Mouse (Mus musculus) lung, postnatal 10 days (tissue): ENCODE measurements around the gene Lcorl.
"Not testable (repeated sequence)": the region's sequence is repeated elsewhere in the genome, so short reads cannot be mapped to it uniquely, and the experiment has no call there.

Experiments
- DNase-seq: peaks from one replicate; pipeline ENCODE4 v3.0.0; 2021

Gene Lcorl

DNA sequence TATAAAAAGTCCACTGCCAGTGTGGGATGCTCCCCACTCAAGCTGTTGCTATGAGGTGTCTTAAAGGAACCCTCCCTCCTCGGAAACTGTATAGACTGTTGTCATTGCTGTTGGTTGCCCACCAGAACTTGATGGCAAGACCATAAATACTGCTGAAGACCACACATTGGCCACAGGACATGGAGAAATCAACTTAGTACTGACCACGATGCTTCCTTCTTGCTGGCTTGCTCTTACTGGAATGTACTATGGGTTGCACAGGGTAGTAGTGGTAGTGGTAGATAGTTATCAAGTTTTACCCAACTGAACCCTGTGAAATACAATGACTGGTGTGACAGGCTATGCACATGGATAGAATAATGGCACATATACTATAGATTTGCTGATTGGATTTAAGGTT, 150.6 kb downstream of the Lcorl start:
- no peak for DNase-seq

DNA sequence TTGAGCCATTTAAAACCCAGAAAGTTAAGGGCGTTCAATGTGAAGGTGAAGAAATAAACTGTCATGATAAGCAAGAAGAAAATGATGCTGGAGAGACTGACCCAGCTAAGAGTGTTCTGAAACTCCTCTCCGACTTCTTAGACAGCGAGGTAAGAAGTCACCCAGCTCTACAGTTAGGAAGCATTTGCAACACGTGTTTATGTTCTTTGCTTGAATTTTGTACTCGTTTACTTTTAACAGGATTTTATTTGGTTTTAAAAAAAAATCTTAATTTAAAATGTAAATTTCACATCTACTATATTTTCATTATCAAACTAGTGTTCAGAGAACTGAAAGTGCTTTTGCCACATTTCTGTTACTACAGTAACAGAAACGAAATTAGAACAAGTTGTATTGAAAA, 165.7 kb downstream of the Lcorl start:
- DNase-seq = no peak

DNA sequence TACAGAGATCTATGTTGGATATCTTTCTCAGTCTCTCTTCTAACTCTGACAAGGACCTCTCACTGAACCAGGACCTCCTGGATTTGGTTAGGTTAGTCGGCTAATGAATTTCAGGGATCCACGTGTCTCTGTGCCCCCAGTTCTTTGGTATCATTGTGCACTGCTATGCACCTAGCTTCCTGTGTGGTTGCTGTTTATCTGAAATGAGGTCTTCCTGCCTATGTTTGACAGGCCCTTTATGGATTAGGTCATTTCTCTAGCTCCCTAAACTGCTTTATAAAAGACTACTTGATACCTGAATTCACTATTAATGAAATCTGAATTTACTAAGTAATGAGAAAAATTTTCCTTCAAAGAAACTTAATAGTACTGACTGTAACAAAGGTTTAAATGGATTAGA, 166.6 kb downstream of the Lcorl start:
- DNase-seq = no peak

DNA sequence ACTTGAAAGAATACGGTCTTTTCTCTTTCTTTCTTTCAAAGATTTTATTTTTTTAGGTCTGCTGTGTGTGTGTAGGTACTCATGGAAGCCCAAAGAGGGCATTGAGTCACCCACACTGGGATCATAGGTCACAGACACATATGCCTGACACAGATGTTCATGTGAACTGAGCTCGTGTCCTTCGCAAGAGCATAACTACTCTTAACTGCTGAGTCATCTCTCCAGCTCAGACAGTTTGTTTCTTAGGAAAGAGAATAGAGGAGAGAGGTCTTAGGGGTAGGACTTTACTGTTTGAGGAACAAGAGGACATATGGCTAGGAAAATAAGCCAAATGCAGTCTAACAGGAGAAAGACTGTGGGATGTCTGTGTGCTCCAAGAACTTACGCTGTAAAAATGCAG, 168.3 kb downstream of the Lcorl start:
- DNase-seq = no peak

DNA sequence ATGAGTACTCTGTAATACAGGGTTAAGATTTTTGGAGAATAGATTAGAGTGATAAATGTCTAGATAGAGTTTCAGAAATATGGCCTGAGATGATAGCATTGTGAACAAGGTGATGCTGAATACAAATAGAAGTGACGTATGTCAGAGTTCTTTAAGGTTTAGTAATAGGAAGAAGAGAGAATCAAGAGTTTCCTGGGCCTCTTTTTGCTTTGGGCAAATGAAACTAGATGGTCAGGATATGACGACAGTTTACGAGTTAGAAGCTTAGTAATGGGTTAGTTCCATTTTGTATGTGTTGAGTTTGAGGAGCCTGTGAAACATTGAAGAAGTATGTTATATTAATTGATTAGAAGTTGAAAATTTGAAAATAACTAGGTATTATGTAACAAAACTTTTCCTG, 171.2 kb downstream of the Lcorl start:
- no peak for DNase-seq

DNA sequence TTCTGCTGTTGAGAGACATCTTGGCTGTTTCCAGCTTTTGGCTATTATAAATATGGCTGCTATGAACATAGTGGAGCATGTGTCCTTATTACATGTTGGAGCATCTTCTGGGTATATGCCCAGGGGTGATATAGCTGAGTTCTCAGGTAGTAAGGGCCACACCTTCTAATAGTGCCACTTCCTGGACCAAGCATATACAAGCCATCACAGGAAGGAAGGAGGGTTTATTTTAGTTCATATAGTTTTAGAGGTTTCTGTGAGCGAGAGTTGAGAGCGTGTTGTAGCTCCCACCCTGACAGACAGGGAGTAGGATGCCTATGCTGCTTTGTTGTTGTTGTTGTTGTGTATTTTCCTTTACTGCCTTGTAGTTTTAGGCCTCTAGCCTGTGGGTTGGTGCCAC, 172.2 kb downstream of the Lcorl start:
- DNase-seq = no peak

DNA sequence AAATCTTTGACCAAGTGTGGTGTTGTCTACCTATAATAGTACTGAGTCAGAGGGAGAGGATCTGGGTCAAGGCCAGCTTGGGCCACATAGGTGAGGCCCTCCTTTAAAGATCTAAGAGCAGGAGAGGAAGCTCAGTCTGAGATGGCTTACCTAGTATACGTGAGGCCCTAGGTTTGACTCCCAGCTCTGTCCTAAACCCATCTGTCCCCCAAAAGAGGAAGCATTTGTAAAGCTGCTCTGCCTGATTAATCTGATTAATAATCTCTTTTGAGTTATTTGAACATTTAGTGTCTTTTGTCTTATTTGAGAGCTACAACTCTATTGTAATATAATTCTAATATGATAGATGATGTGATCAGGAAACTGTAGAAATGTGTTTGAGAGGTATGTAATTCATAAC, 174.0 kb downstream of the Lcorl start:
- DNase-seq = no peak

DNA sequence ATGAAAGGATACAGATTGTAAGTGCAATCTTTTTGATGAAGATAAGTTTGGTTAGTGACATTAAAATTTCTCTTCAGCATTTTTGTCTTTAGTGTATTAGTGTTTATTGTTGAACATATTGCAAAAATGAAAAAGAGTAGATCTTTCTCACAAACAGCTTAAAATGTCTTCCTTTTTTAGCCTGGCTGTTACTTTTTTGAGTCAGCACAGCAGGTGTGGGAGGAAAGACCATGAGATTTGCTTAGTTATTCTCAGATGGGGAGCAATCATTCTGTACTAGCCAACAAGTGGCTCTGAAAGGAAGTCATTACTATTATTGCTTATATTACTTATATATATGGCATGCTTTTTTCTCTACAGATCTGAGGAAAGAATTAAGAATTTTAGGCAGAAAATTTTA, 177.5 kb downstream of the Lcorl start:
- no peak for DNase-seq

DNA sequence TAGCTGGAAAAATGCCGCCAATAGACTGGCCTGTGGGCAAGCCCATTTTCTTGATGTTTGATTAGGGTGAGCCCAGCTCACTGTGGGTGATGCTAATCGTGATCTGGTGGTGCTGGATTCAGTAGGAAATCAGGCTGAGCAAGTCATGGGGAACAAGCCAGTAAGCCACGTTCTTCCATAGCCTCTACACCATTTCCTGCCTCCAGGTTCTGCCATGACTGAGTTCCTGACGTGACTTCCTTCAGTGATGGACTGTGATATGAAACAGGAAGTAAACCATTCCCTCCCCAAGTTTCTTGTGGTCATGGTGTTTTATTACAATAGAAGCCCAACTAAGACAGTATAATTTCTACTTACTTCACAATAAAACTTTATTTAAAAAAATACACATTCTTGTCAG, 179.8 kb downstream of the Lcorl start:
- DNase-seq = no peak

DNA sequence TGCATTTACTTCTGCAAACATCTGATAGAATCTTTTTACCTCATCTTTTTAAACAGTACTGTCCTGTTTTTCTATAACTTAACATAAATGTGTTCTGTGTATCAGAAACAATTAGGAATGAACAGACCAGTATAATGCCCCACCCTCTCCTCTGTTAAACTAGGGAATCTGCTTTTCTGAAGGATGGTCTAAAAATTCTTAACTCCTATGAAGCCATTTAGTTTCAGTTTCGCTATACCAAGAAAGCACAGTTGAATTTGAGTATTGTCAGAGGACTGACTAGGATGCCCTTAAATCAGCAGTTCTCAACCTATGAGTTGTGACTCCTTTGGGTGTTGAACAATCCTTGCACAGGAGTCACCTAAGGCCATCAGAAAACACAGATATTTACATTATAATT, 182.4 kb downstream of the Lcorl start:
- no peak for DNase-seq

DNA sequence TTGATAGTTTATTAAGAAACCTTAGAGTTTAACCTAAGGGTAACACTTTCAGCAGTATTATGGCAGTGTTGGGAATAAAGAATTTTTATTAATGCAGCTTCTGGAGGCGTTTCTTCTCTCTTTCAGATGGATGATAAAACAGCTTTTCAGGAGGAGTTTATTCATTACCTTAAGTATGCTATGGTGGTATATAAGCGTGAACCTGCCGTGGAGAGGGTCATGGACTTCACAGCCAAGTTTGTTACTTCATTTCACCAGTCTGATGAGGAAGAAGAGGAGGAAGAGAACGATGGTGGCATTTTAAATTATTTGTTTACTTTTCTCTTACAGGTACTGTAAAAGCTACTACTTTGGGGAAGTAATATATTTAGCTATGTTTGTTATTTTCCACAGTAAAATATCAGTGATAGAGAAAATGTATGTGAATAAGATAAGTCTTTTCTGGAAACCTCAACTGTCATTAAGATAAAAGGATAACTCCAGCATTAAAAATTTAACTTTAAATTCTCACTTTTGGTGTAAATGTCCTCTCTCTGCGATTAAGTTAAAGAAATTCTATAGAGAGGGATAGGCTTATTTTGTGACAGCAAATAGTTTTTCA, 186.4 kb downstream of the Lcorl start:
- no peak for DNase-seq

DNA sequence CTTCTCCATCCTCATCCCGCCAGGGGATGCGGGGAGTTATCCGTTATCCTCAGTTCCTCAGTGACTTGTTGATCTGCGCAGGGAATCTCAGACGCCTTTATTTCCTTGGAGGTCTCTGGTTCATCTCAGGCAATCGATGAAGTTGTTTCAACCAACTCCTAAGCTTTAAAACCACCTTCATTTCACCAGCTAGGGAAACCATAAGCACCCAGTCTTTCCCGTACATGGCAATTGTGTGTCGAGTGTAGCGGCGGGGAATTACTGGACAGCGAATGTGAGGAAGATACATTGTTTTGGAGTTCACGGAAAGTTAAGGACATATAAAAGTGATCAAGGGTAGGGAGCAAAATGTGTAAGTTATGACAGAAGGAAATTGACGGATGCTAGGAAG, 187.1 kb downstream of the Lcorl start:
- no peak for DNase-seq

DNA sequence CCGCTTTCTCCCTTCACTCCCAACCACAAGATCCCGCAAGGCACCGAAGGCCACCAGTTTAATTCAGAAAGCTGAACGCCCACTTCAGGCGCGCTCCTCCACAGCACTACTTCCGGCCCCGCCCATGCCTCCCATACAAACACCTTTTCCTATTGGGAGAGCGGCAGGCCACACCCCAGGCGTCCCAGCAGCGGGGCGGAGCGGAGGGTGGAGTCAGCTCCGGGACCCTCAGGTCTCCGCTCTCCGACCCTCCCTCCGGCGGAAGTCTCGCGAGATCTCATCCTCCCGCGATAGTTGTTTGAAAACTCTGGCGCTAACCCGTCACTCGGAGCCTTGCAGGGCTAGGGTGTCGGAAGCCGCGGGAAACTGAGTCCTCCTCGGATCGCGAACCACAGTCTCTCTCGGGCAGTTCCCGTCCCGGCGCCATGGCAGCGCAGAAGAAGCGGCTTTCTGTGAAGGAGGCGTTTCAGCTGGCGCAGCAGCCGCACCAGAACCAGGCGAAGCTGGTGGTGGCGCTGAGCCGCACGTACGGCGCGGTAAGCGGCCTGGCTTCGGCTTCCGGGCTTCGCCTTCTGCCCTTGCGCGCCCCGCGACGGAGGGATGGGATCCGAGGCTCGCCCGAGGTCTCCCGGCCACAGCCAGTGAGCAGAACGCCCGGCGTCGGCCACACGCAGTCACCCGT, 187.7 kb downstream of the Lcorl start, which contains the start of gene Ncapg:
Gene Ncapg (plus strand): TSS at position 322 of the 682 bp plus-strand sequence.
- DNase-seq = peak; percentile 100

DNA sequence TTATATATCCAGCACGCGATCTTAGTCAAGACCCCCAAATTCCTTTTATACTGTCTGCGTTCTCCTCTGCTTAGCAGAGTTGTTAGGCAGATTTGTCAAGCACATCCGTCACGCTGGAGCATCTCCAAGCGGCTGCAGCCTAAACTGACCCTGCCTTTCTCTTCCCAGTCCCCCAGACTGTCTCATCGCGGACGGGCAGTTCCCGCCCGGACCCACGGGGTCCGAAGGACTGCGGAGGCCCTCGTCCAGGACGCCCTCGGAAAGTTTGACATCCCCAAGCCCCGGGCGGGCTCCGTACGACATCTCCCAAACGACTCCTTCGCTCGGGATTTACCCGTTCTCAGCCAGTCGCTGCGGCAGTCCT, 188.2 kb downstream of the Lcorl start:
- DNase-seq = no peak

DNA sequence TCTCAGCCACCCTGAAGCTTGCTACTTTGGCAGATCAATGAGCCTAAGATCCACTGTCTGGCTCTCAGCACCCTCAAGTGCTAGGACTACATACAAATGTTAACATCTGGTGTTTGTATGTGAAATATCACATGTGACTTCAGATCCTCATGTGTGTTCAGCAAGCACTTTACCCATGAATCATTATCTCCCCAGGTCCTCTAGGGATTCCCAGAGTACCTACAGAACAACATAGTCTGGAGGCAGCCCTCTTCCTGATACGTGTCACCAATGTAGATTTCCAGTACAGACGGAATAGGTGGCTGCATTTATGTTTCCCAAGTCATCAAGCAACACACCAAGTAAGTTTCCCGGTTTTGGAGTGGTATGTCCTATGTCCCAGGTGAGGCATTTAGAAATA, 188.6 kb downstream of the Lcorl start:
- no peak for DNase-seq

DNA sequence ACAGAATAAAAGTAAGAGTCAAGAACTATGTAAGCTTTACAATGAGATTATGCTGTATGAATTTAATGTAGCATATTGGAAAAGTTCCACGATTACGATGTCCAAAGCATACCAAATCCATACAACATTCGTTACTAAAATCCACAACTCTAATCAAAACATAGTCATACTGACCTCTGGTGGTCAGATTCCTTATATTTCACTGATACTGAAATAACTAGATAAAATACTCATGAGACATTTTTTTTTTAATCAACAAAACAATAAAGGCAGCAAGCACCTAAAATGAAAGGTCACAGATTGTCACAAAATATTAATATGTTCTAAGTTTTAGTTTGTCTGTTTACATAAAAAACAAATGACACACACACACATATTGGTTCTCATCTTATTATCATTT, 189.1 kb downstream of the Lcorl start:
- DNase-seq = peak; percentile 16

DNA sequence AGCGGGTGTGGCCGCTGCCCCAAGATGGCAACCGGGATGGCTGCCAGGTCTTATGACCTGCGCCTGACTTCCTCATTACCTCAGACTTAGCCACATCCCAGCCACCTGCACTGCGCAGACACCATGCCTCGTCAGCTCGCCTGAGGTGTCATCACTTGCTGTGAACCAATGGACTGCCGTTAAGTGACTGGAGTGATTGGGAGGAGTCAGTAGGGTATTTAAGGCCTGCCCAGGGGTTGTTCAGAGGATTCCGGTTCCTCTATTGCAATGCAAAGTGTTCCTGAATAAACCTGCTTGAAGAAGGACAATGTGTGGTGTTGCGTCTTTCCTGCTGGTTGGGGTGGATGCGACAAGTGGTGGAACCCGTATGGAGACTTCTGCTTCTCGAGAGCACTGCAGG, 199.0 kb downstream of the Lcorl start:
- DNase-seq = not testable (repeated sequence)

DNA sequence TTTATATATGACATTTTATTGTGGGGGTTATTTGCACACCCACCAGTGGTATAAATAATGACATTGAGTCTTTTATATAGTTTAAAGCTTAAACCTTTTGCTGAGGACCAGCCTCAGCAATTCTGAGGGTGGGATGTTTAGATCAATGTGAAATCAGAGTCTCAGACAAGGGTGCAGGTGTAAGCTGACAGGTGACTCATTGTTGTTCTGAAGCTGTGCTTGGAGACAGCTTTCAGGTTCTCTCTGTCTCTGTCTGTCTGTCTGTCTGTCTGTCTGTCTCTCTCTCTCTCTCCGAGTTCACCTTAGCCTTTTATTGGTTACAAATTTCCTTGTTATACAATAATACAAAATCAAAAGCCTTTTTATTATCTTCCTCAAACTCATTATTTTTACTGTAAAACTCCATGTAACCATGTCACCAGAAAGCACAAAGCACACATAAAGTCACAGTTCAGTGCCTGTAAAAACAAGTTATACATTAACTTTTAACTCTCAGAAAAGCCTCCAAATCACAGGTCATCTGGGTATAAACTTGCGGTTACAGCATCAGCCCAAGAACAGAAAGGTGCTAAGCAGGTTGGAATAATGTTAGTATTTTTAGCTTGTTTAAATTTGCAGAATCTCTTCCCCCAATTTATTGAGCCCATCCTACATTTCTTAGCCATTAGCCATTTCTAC, 206.2 kb downstream of the Lcorl start:
- DNase-seq = no peak
